Mouse (Mus musculus): ENCODE results near the gene Rbm17.
A peak's percentile ranks its signal among the peaks of the same experiment; 100 is the strongest.

Gene Rbm17

GRCm38 (mm10) chr2:11604911-11605310 lies 958 bp upstream of the Rbm17 start:
- TF ChIP-seq GATA4 (IDR thresholded peaks at IDR 0.05; ENCODE audit: insufficient replicate concordance, low read length): no peak

GRCm38 (mm10) chr2:11602506-11603489 lies 1.2 kb downstream of the Rbm17 start:
- peak; percentile 38; the same call in 1 of the 2 replicates for TF ChIP-seq GATA4 (IDR thresholded peaks at IDR 0.05; ENCODE audit: insufficient replicate concordance, low read length)

- TF ChIP-seq GATA4 (IDR thresholded peaks at IDR 0.05; ENCODE audit: insufficient replicate concordance, low read length): no peak
Measured at GRCm38 (mm10) chr2:11601795-11602194, 2.2 kb downstream of the Rbm17 start.

- no peak for TF ChIP-seq GATA4 (IDR thresholded peaks at IDR 0.05; ENCODE audit: insufficient replicate concordance, low read length)
Measured at GRCm38 (mm10) chr2:11597906-11598305, 6.0 kb downstream of the Rbm17 start.

- TF ChIP-seq GATA4 (IDR thresholded peaks at IDR 0.05; ENCODE audit: insufficient replicate concordance, low read length): no peak
Measured at GRCm38 (mm10) chr2:11596690-11597089, 7.3 kb downstream of the Rbm17 start.

GRCm38 (mm10) chr2:11587996-11588395 lies 16.0 kb downstream of the Rbm17 start:
- TF ChIP-seq GATA4 (IDR thresholded peaks at IDR 0.05; ENCODE audit: insufficient replicate concordance, low read length): no peak

- no peak for TF ChIP-seq GATA4 (IDR thresholded peaks at IDR 0.05; ENCODE audit: insufficient replicate concordance, low read length)
Measured at GRCm38 (mm10) chr2:11579399-11579798, 24.6 kb downstream of the Rbm17 start.

DNA sequence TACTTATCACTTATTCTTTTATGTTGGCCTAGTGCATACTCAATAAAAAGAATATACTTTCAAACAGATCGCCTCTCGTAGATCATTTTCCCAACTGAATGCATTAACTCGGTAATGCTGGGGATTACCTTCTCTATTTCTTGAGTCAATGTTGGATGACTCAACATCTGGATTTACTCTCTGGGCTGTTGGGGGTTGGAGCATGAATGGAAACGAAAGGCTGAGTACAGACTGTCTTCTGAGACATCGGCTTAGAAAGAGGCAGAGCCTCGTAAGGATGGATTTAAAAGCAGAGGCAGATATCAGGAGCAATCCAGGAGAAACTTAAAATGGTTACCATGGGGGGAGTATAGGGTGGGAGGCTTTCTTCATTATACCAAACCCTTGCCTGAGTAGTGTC lies 25.8 kb downstream of the Rbm17 start:
- TF ChIP-seq GATA4 (IDR thresholded peaks at IDR 0.05; ENCODE audit: insufficient replicate concordance, low read length): no peak

DNA sequence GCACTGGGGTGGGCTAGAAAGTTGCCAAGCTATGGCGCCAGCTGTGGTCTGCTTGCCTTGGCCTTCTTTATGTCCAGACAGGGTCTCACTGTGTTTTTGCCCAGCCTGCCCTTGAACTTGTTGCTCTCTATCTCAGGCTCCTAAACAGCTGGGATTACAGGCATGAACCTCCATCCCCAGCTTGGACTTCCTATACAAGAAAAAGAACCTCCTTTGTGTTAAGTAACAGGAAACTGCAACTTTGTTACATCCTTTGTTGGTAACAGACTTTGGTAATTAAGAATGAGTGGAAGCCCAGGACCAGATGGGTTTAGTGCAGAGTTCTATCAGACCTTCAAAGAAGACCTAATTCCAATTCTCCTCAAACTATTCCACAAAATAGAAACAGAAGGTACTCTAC lies 30.3 kb downstream of the Rbm17 start:
- no peak for TF ChIP-seq GATA4 (IDR thresholded peaks at IDR 0.05; ENCODE audit: insufficient replicate concordance, low read length)

DNA sequence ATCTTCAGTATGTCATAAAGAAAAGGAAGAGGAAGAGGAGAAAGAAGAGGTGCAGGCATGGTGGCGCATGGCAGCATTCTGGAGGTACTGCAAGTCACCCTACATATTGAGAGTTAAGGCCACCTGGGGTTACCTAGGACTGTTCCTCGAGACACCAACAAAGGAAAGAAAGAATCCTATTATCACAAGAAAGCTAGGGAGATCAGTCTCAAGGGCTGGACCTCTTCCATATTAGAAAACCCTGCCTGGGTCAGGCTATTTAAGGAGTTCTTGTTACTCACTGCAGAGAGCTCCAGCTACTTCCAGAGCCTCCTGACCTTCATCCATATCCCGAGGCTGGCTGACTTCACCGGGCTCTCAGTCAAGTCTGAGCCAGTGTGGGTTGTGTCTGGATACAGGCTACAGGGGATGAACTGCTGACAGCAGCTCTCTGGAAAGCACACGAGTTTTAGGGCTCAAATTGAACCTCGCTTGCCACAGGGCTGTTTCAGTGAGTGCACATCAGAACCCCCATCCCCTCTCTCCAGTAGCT lies 32.9 kb downstream of the Rbm17 start:
- TF ChIP-seq GATA4 (IDR thresholded peaks at IDR 0.05; ENCODE audit: insufficient replicate concordance, low read length): no peak

DNA sequence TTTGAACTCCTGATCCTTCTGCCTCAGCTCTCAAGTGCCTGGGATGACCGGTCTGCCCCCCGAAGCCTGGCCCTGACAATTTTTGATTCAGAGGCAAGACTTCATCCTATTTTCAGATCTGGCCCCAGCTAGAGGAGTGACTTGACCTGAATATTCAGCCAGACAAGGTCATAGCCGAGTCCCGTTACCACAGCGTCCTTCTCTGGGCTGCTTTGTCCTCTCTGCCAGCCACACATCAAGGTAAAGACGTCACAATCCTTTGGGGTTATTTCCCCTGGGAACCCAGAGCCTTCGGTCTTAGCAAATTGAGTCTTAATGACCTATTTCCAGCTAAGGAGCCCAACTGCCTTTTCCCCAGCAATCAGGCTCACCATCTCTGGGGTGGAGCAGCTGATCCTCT lies 35.5 kb downstream of the Rbm17 start:
- TF ChIP-seq GATA4 (IDR thresholded peaks at IDR 0.05; ENCODE audit: insufficient replicate concordance, low read length): no peak

DNA sequence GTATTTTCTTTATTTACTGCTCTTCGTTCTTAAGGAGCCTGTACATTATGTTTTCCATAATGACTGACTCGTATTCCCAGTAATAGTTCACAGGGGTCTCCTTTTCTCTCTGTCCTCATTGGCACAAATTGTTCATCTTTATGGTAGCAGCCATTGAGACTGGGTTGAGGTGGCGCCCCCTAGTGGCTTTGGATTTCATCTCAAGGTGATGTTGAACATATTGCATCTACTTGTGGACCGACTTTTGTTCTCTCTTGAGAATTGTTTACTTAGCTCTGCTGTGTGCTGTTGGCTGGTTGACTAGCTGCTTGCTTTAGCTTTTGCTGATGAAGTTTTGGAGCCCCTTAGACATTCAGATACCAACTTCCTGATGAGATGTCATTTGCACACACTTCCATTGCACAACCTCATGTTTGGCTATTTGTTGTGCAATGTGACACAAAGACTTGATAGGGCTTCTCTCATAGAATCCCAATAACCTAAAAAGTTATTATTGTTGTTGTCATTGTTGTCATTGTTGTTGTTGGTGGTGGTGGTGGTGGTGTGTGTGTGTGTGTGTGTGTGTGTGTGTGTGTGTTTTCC lies 36.1 kb downstream of the Rbm17 start:
- TF ChIP-seq GATA4 (IDR thresholded peaks at IDR 0.05; ENCODE audit: insufficient replicate concordance, low read length): no peak

GRCm38 (mm10) chr2:11566898-11567297 lies 37.1 kb downstream of the Rbm17 start:
- no peak for TF ChIP-seq GATA4 (IDR thresholded peaks at IDR 0.05; ENCODE audit: insufficient replicate concordance, low read length)

GRCm38 (mm10) chr2:11566241-11566640 lies 37.7 kb downstream of the Rbm17 start:
- no peak for TF ChIP-seq GATA4 (IDR thresholded peaks at IDR 0.05; ENCODE audit: insufficient replicate concordance, low read length)

DNA sequence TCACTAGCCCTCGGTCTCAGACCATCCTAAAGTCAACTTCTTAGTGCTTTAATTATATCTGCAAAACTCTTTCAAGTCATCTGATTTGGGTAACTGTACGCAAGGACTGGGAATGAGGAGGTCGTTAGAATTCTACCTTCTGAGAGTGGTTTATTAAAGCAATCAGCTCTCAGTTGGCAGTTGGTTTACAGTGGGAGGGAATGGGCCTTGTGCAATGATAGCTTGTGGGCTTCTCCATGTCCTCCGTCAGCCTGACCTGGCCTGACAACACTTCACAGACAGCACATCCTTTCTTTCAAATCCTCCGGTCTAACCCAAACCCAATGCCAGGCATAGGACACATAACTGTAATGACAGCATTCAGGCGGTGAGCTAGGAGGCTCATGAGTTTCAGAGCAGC lies 39.2 kb downstream of the Rbm17 start:
- no peak for TF ChIP-seq GATA4 (IDR thresholded peaks at IDR 0.05; ENCODE audit: insufficient replicate concordance, low read length)

DNA sequence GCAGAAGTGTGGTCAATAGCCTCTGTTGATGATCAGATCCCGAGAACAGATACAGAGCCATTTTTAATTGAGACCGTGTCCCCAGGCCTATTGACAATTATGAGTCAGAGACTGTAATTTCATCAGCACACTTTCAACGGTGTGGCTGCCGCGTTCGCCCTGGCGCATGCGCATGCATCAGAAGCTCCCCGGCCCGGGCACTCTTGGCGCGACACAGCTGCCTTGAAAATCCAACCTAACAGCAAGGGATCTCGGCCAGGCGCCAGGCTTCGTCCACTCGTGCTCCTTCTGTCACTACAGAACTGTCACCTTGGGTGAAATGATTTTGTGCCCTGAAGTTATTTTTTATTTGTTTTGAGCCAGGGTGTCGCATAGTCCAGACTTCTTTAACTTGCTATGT lies 40.7 kb downstream of the Rbm17 start:
- TF ChIP-seq GATA4 (IDR thresholded peaks at IDR 0.05; ENCODE audit: insufficient replicate concordance, low read length): no peak

Data from liver, adult (tissue).